Mouse (Mus musculus): ENCODE data around the gene F5. TPM values are rescaled to one million over a fixed set of nuclear protein-coding genes. Genes with fewer than 3 reads are reported as not detected.

The F5 gene
- polyA plus RNA-seq, 1 experiment from 2014 or later: 0.95 TPM

DNA sequence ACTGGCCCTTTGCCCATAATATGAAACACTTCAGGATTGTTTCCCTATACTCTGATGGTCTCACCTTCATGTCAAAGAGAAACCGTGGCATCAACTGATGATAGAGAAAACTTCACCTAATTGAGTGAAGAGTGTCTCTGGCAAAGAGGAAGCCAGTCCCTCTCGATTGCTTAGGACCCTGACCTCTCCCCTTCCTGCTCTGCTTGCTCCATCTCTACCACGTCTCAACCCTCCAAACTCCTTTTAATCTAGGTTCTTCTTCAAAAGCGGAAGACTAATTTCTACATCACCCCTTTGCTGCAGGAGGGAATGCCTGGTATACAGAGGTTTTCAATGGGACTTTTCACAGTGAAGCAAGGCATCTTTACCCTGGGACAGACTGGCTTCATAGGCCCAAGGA is 21.5 kb downstream of the F5 start:
- Histone ChIP-seq H3K36me3 (no peaks in the 10 kb centered on the region), H3K4me1 (no peaks in the 10 kb centered on the region), H3K27ac (no peak overlapping the region), H3K9me3 (no peaks in the 10 kb centered on the region), H3K4me3 (no peak overlapping the region), H3K27me3 (ENCODE audit: insufficient read depth, poor library complexity, severe bottlenecking) (no peaks in the 10 kb centered on the region)
- DNase-seq (ENCODE audit: low spot score): no peak
- 79% methylated on average over 4 of the region's 4 CpGs for WGBS

DNA sequence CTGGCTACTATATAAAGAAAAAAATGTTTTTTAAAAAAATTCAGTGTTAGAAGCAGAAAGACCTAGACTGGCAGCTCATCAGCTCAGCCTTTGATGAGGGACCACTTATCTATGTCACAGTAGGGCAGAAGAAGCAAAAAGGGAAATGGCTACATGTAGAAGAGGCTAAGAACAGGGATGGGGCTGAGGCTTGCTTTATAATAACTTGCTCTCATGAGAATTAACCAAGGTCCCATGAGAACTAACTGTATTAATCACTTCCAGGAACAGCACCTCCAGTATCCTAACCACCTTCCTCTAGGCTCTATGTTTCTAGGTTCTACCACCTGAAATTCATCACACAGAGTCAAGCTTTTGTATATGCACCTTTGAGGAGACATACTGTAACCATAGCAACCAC is 25.2 kb downstream of the F5 start:
- DNase-seq (ENCODE audit: low spot score): no peak
- H3K36me3 ChIP-seq: no peaks in the 10 kb centered on the region
- no peaks in the 10 kb centered on the region for H3K27me3 ChIP-seq (ENCODE audit: insufficient read depth, poor library complexity, severe bottlenecking)
- H3K27ac ChIP-seq: no peak overlapping the region
- H3K9me3 ChIP-seq: no peaks in the 10 kb centered on the region
- H3K4me1 ChIP-seq: no peaks in the 10 kb centered on the region
- H3K4me3 ChIP-seq: no peak overlapping the region

DNA sequence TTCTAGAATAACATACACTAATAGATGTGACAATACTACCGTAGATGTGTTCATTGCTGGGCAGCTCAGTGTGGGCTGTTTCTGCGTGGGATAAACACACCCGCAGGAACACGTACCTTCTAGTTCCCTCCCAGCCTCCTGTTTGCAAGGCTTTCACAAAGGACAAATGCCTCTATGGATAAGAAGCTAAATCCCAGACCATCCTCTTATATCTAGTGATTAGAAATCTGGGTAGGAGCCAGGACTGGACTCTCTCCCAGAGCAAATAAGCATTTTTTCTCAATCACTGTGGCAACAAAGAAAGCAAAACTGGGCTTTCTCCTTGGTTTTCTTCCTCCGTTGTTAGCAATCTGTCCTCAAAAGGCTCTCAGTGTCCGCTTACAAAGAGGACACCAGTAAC is 26.8 kb downstream of the F5 start:
- whole genome bisulfite sequencing: 82% methylated on average over 6 of the region's 6 CpGs
- Histone ChIP-seq H3K36me3 (no peaks in the 10 kb centered on the region), H3K27ac (no peak overlapping the region), H3K27me3 (ENCODE audit: insufficient read depth, poor library complexity, severe bottlenecking) (no peaks in the 10 kb centered on the region), H3K4me3 (no peak overlapping the region), H3K4me1 (no peaks in the 10 kb centered on the region), H3K9me3 (no peaks in the 10 kb centered on the region)
- DNase-seq (ENCODE audit: low spot score): no peak

DNA sequence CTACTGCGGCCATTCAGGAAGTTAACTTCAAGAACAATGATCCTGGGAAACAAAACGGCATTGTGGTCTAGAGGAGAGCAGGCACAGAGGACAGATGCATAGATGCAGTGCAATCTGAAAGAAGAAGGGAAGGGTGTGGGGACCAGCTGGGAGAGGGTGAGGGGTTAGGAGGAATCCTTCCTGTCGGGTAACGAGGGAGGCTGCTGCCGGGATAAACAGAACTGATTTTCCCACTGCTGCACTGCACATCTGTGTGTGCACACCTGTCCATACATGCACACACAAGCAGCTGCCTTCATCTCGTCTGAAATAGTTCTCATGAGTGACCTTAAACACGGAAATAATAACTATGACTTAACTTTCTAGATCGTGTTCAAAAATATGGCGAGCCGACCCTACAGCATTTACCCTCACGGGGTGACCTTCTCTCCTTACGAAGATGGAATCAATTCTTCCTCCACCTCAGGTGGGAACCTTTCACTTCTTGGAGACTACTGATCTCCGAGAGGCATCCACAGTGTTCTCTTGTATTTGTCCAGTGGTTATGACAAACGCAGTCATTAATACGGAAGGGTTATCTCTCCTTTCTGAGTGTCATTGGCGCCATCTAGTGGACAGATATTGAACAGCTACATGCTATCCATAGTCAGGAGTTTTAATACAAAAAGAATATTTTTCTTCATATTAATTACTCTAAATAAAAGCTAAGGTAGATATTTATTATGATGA is 32.7 kb downstream of the F5 start:
- Histone ChIP-seq H3K36me3 (no peaks in the 10 kb centered on the region), H3K4me3 (peak overlapping the region; percentile 29; the same call in 1 of the 2 replicates), H3K4me1 (no peaks in the 10 kb centered on the region), H3K27me3 (ENCODE audit: insufficient read depth, poor library complexity, severe bottlenecking) (no peaks in the 10 kb centered on the region), H3K9me3 (no peaks in the 10 kb centered on the region), H3K27ac (no peak overlapping the region)
- no peak for DNase-seq (ENCODE audit: low spot score)
- WGBS: 52% methylated on average over 16 of the region's 16 CpGs

DNA sequence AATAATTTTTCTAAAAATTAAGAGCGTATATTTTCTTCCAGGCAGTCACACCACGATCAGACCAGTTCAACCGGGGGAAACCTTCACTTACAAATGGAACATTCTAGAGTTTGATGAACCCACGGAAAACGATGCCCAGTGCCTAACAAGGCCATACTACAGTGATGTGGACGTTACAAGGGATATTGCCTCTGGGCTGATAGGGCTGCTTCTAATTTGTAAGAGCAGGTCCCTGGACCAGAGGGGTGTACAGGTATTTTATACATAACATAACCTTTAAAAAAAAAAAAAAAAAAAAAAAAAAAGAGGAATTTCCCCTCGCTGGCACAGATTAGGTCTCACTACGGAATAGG is 33.2 kb downstream of the F5 start:
- Histone ChIP-seq H3K36me3 (no peaks in the 10 kb centered on the region), H3K4me3 (no peak overlapping the region), H3K27ac (no peak overlapping the region), H3K9me3 (no peaks in the 10 kb centered on the region), H3K4me1 (no peaks in the 10 kb centered on the region), H3K27me3 (ENCODE audit: insufficient read depth, poor library complexity, severe bottlenecking) (no peaks in the 10 kb centered on the region)
- 47% methylated on average over 8 of the region's 8 CpGs for WGBS
- no peak for DNase-seq (ENCODE audit: low spot score)

DNA sequence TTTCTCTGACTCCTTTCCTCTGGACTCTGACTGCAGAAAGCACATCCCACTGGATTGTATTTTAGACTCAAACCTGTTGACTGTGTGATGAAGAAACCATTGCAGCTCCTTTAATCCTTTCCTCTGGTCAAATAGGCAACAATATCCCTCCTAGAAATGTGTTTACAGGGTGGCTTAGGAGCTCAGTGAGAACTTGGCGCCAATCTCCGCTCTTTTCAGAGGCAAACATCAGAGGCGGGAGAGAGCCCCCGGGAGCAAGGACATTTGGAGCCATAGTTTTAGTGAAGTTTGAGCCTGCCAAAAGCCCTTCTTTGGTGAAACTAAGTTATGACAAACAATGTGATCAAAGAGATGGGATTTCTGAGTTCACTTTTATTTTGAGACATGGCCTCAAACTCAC is 33.7 kb downstream of the F5 start:
- Histone ChIP-seq H3K36me3 (no peaks in the 10 kb centered on the region), H3K27ac (no peak overlapping the region), H3K9me3 (no peaks in the 10 kb centered on the region), H3K4me3 (no peak overlapping the region), H3K27me3 (ENCODE audit: insufficient read depth, poor library complexity, severe bottlenecking) (no peaks in the 10 kb centered on the region), H3K4me1 (no peaks in the 10 kb centered on the region)
- WGBS: 62% methylated on average over 4 of the region's 4 CpGs
- DNase-seq (ENCODE audit: low spot score): no peak

DNA sequence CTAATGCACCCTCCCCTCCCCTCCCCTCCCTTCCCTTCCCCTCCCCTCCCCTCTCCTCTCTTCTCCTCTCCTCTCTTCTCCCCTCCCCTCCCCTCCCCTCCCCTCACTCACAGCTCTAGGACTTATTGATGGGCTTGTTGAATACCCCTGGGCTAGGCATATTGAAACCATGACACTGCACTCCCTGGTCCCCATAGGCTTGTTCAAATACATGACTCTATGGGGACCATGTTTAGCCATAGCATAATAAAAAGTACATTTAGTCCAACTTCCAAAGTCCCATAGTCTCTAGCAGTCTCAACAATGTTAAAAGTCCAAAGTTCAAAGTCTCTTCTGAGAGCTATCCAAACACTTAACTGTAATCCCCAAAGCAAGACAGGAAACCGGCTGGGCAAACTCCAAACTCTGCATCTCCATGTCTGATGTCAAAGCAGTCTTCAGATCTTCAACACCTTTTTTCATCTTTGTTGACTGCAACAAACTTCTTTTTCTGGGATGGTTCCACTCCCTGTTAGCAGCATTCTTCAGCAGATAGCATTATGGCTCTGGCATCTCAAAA is 35.4 kb downstream of the F5 start:
- DNase-seq (ENCODE audit: low spot score): no peak
- H3K9me3 ChIP-seq: no peaks in the 10 kb centered on the region

DNA sequence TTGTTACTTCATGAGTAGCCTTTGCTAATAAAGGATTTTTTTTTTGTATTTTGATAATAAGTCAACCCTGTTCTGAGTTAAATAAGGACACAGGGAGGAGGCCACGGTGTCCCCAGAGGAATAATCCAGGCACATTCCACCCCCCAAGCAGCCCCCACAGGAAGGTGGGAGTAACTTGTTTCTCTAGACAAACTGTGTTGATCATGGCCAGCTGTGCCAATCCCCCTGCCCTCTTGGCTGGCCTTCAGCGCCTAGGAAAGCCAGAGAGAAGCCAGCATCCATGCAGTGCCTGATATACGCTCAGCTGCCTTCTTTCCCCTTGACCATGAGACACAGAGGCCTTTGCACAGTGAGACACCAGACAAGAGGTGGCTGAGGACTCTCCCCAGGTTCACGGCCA is 47.9 kb downstream of the F5 start:
- WGBS: 79% methylated on average over 4 of the region's 4 CpGs
- DNase-seq (ENCODE audit: low spot score): no peak
- Histone ChIP-seq H3K4me3 (no peak overlapping the region), H3K27ac (no peak overlapping the region), H3K36me3 (no peaks in the 10 kb centered on the region), H3K4me1 (no peaks in the 10 kb centered on the region), H3K9me3 (no peaks in the 10 kb centered on the region), H3K27me3 (ENCODE audit: insufficient read depth, poor library complexity, severe bottlenecking) (no peaks in the 10 kb centered on the region)

More for the DNA sequence above, 35.4 kb downstream of the F5 start:
- Histone ChIP-seq H3K4me1 (no peaks in the 10 kb centered on the region), H3K27ac (no peak overlapping the region), H3K27me3 (ENCODE audit: insufficient read depth, poor library complexity, severe bottlenecking) (no peaks in the 10 kb centered on the region), H3K4me3 (no peak overlapping the region), H3K36me3 (no peaks in the 10 kb centered on the region)
- WGBS: 87% methylated on average over 1 of the region's 1 CpGs

DNA sequence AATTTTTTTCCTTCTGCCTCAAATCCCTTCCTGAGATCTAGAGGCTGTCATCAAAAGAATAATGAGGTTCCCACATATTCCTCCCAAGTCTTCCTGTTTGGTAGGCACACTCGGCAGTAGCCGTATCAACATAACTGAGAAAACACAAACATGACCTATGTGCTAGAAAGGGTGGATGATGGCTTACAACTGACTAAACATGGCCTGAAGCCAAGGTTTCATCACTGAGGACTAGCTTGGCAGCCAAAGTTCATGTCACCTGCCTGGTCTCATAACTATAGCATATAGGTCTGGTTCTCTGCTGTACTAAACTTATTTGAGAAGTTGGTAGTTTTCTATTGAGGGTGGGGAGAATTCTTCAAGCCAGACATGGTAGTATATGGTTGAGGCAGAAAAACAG is 56.8 kb downstream of the F5 start:
- Histone ChIP-seq H3K36me3 (no peaks in the 10 kb centered on the region), H3K4me1 (no peaks in the 10 kb centered on the region), H3K27ac (no peak overlapping the region), H3K27me3 (ENCODE audit: insufficient read depth, poor library complexity, severe bottlenecking) (no peaks in the 10 kb centered on the region), H3K4me3 (no peak overlapping the region), H3K9me3 (no peaks in the 10 kb centered on the region)
- 84% methylated on average over 2 of the region's 2 CpGs for WGBS
- no peak for DNase-seq (ENCODE audit: low spot score)

DNA sequence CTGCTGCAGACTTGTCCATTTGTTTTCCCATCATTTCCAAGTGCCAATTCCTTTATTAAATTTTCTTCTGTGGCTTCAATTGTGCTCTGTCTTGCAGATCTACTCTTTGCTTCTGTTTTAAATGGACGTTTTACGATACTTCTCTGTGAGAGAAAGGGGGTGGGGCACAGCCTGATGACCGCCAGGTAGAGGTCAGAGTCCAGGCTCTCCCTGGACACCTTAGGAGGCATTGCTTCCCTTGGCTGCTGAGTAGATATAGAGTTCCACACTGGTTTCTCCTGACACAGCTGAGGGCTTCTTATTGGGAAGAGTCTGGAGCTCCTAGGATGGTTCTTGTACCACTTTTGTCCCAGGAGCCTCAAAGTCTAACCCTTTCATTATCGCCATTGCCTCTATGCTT is 59.3 kb downstream of the F5 start:
- DNase-seq (ENCODE audit: low spot score): no peak
- no peak overlapping the region for H3K4me3 ChIP-seq
- WGBS: 86% methylated on average over 4 of the region's 4 CpGs

DNA sequence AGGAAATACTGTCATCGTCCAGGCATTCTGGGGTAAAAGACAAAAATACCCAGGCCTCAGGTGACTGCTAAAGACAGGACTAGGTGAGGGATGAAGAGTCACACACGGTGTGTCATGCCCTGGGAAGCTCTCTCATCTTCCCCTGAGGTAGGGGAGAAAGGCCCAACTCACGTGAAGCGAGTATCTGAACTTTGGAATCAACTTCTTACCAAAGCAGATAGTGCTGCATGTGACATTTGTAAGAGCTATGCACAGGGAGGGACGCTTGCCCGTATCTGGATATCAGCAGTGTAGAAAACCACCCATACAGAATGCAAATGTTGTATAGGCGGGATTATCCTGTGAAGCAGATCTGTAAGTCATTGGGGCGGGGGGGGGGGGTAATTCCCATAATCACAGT is 61.0 kb downstream of the F5 start:
- H3K4me1 ChIP-seq: 0 out of 2 replicates have a peak, but pooled peaks cover 6% of the 10 kb centered on the region
- WGBS: 81% methylated on average over 8 of the region's 8 CpGs

More for the DNA sequence above, 59.3 kb downstream of the F5 start:
- Histone ChIP-seq H3K36me3 (no peaks in the 10 kb centered on the region), H3K27me3 (ENCODE audit: insufficient read depth, poor library complexity, severe bottlenecking) (no peaks in the 10 kb centered on the region), H3K9me3 (no peaks in the 10 kb centered on the region), H3K27ac (no peak overlapping the region), H3K4me1 (no peaks in the 10 kb centered on the region)

DNA sequence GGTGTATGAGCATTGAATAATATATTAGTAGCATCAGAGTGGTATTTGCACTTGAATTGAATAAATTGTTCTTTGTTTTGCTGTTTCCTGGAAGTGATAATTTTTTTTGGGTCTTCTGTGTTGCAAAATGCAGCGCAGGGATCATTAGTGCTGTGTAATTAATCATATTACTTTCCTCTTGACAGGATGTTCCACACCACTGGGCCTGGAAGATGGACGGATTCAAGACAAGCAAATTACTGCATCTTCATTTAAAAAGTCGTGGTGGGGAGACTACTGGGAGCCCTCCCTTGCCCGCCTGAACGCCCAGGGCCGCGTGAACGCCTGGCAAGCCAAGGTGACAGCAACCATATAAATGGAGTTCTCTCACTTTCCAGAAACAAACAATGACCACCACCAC is 62.6 kb downstream of the F5 start:
- no peaks in the 10 kb centered on the region for H3K27me3 ChIP-seq (ENCODE audit: insufficient read depth, poor library complexity, severe bottlenecking)
- DNase-seq (ENCODE audit: low spot score): no peak
- H3K9me3 ChIP-seq: no peaks in the 10 kb centered on the region
- H3K4me1 ChIP-seq: 0 out of 2 replicates have a peak, but pooled peaks cover 6% of the 10 kb centered on the region
- WGBS: 73% methylated on average over 8 of the region's 8 CpGs
- no peak overlapping the region for H3K27ac ChIP-seq
- H3K4me3 ChIP-seq: no peak overlapping the region
- H3K36me3 ChIP-seq: no peaks in the 10 kb centered on the region

More for the DNA sequence above, 61.0 kb downstream of the F5 start:
- no peak for DNase-seq (ENCODE audit: low spot score)
- H3K27me3 ChIP-seq (ENCODE audit: insufficient read depth, poor library complexity, severe bottlenecking): no peaks in the 10 kb centered on the region
- no peak overlapping the region for H3K27ac ChIP-seq
- no peaks in the 10 kb centered on the region for H3K9me3 ChIP-seq
- H3K36me3 ChIP-seq: no peaks in the 10 kb centered on the region
- no peak overlapping the region for H3K4me3 ChIP-seq

DNA sequence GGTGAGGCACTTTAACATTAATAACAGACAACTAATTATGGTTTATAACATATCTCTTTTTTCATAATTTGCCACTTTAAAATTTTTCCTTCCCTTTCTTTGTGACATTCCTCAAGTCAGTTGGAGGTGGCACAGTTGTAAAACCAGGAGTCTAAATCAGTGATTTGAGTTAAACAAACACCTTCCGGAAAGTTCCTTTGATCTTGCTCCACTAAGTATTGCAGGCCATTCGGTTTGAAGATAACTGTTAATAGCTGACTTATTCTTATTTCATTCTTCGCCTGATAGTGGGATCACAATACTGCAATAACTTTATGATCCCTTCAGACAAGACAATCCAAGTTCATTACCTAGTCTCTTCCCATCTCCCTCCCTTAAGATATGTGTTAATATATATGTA is 63.5 kb downstream of the F5 start:
- H3K36me3 ChIP-seq: no peaks in the 10 kb centered on the region
- 0 out of 2 replicates have a peak, but pooled peaks cover 6% of the 10 kb centered on the region for H3K4me1 ChIP-seq
- WGBS: 73% methylated on average over 3 of the region's 3 CpGs
- H3K4me3 ChIP-seq: no peak overlapping the region
- no peak for DNase-seq (ENCODE audit: low spot score)
- H3K27ac ChIP-seq: no peak overlapping the region
- H3K9me3 ChIP-seq: no peaks in the 10 kb centered on the region
- H3K27me3 ChIP-seq (ENCODE audit: insufficient read depth, poor library complexity, severe bottlenecking): no peaks in the 10 kb centered on the region

DNA sequence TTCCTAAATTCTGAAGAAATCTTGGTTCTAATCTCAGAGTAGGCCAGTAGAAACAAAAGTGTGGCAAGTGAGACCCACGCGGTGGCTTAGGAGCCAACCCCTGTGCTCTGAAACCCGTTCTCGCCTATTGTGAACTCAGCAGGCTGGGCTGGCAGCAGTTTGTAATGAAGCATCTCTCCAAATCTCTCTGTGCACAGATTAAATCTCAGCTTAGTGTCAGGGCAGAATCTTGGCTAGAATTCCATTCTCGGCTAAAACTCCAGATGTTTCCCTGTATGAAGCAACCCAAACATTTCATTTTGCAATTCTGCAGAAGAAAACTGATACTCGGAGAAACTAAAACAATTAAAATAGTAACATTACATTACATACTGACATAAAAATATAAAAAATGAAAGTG is 63.9 kb downstream of the F5 start:
- no peaks in the 10 kb centered on the region for H3K36me3 ChIP-seq
- H3K4me3 ChIP-seq: no peak overlapping the region
- no peak overlapping the region for H3K27ac ChIP-seq
- H3K27me3 ChIP-seq (ENCODE audit: insufficient read depth, poor library complexity, severe bottlenecking): no peaks in the 10 kb centered on the region
- H3K4me1 ChIP-seq: 0 out of 2 replicates have a peak, but pooled peaks cover 6% of the 10 kb centered on the region
- no peaks in the 10 kb centered on the region for H3K9me3 ChIP-seq
- no peak for DNase-seq (ENCODE audit: low spot score)
- WGBS: 76% methylated on average over 6 of the region's 6 CpGs

Data from heart, embryonic 10.5 days (tissue).